Mouse (Mus musculus): ENCODE data around the gene Camk1d. TPM values are rescaled to one million over a fixed set of nuclear protein-coding genes. Genes with fewer than 3 reads are reported as not detected.

Camk1d gene
- polyA plus RNA-seq (2016; fragmentation: Nextera tagmentation; extraction: Ambion mirVana), result 1.4 and 1.5 TPM in 2 replicates

- H3K27ac ChIP-seq (replicated peaks), result peak within 1 kb of the TSS; percentile 82
- peak; percentile 83 for DNase-seq (ENCODE audit: low spot score)
- H3K4me1 ChIP-seq, result peaks cover 31% of the 10 kb centered on the region
- H3K4me3 ChIP-seq, result peak within 1 kb of the TSS; percentile 87
- H3K27me3 ChIP-seq (ENCODE audit: low read depth, poor library complexity, severe bottlenecking), result peaks cover 58% of the 10 kb centered on the region
- peaks cover 9% of the 10 kb centered on the region for H3K9me3 ChIP-seq (replicated peaks)
- H3K36me3 ChIP-seq, result no peaks in the 10 kb centered on the region
- WGBS, result under 1% methylated on average over 73 of the region's 80 CpGs
Measured at GRCm38 (mm10) chr2:5714211-5715053, at the start of gene Camk1d. TSS of gene Camk1d (minus strand) at chr2:5714515.

GRCm38 (mm10) chr2:5762031-5762430 lies 47.7 kb upstream of the Camk1d start:
- no peak overlapping the region for H3K4me3 ChIP-seq
- H3K9me3 ChIP-seq (replicated peaks), result no peaks in the 10 kb centered on the region
- 96% methylated on average over 3 of the region's 3 CpGs for WGBS
- H3K4me1 ChIP-seq, result no peaks in the 10 kb centered on the region
- no peaks in the 10 kb centered on the region for H3K36me3 ChIP-seq
- no peaks in the 10 kb centered on the region for H3K27me3 ChIP-seq (ENCODE audit: low read depth, poor library complexity, severe bottlenecking)
- no peak for DNase-seq (ENCODE audit: low spot score)
- no peak overlapping the region for H3K27ac ChIP-seq (replicated peaks)

GRCm38 (mm10) chr2:5760479-5761008 lies 46.2 kb upstream of the Camk1d start:
- no peaks in the 10 kb centered on the region for H3K4me1 ChIP-seq
- WGBS, result 91% methylated on average over 8 of the region's 8 CpGs

GRCm38 (mm10) chr2:5758569-5758968 lies 44.3 kb upstream of the Camk1d start:
- H3K9me3 ChIP-seq (replicated peaks), result no peaks in the 10 kb centered on the region
- no peak overlapping the region for H3K4me3 ChIP-seq
- no peaks in the 10 kb centered on the region for H3K4me1 ChIP-seq
- no peaks in the 10 kb centered on the region for H3K27me3 ChIP-seq (ENCODE audit: low read depth, poor library complexity, severe bottlenecking)
- WGBS, result 85% methylated on average over 2 of the region's 2 CpGs
- H3K27ac ChIP-seq (replicated peaks), result no peak overlapping the region
- DNase-seq (ENCODE audit: low spot score), result no peak
- H3K36me3 ChIP-seq, result no peaks in the 10 kb centered on the region

More at GRCm38 (mm10) chr2:5760479-5761008, 46.2 kb upstream of the Camk1d start:
- H3K27me3 ChIP-seq (ENCODE audit: low read depth, poor library complexity, severe bottlenecking), result no peaks in the 10 kb centered on the region
- H3K27ac ChIP-seq (replicated peaks), result no peak overlapping the region
- H3K9me3 ChIP-seq (replicated peaks), result no peaks in the 10 kb centered on the region
- H3K36me3 ChIP-seq, result no peaks in the 10 kb centered on the region
- DNase-seq (ENCODE audit: low spot score), result no peak
- no peak overlapping the region for H3K4me3 ChIP-seq

- H3K36me3 ChIP-seq, result no peaks in the 10 kb centered on the region
- WGBS, result 91% methylated on average over 3 of the region's 3 CpGs
Measured at GRCm38 (mm10) chr2:5750872-5751271, 36.6 kb upstream of the Camk1d start.

GRCm38 (mm10) chr2:5749210-5749609 lies 34.9 kb upstream of the Camk1d start:
- Histone ChIP-seq H3K4me1 (no peaks in the 10 kb centered on the region), H3K27me3 (ENCODE audit: low read depth, poor library complexity, severe bottlenecking) (no peaks in the 10 kb centered on the region), H3K4me3 (no peak overlapping the region), H3K27ac (replicated peaks) (no peak overlapping the region), H3K36me3 (no peaks in the 10 kb centered on the region), H3K9me3 (replicated peaks) (no peaks in the 10 kb centered on the region)
- 84% methylated on average over 6 of the region's 6 CpGs for WGBS
- no peak for DNase-seq (ENCODE audit: low spot score)

More at GRCm38 (mm10) chr2:5750872-5751271, 36.6 kb upstream of the Camk1d start:
- H3K27ac ChIP-seq (replicated peaks), result no peak overlapping the region
- H3K4me1 ChIP-seq, result no peaks in the 10 kb centered on the region
- no peaks in the 10 kb centered on the region for H3K9me3 ChIP-seq (replicated peaks)
- no peak for DNase-seq (ENCODE audit: low spot score)
- no peak overlapping the region for H3K4me3 ChIP-seq
- H3K27me3 ChIP-seq (ENCODE audit: low read depth, poor library complexity, severe bottlenecking), result no peaks in the 10 kb centered on the region

GRCm38 (mm10) chr2:5747545-5748043 lies 33.3 kb upstream of the Camk1d start:
- Histone ChIP-seq H3K36me3 (no peaks in the 10 kb centered on the region), H3K4me1 (no peaks in the 10 kb centered on the region), H3K4me3 (no peak overlapping the region), H3K27me3 (ENCODE audit: low read depth, poor library complexity, severe bottlenecking) (no peaks in the 10 kb centered on the region), H3K27ac (replicated peaks) (no peak overlapping the region), H3K9me3 (replicated peaks) (no peaks in the 10 kb centered on the region)
- WGBS, result 85% methylated on average over 5 of the region's 5 CpGs
- no peak for DNase-seq (ENCODE audit: low spot score)

GRCm38 (mm10) chr2:5746529-5746928 lies 32.2 kb upstream of the Camk1d start:
- Histone ChIP-seq H3K27me3 (ENCODE audit: low read depth, poor library complexity, severe bottlenecking) (no peaks in the 10 kb centered on the region), H3K4me1 (no peaks in the 10 kb centered on the region), H3K4me3 (no peak overlapping the region), H3K9me3 (replicated peaks) (no peaks in the 10 kb centered on the region), H3K36me3 (no peaks in the 10 kb centered on the region), H3K27ac (replicated peaks) (no peak overlapping the region)
- no peak for DNase-seq (ENCODE audit: low spot score)
- 87% methylated on average over 12 of the region's 12 CpGs for WGBS

GRCm38 (mm10) chr2:5743886-5744285 lies 29.6 kb upstream of the Camk1d start:
- WGBS, result 85% methylated on average over 8 of the region's 8 CpGs
- no peak for DNase-seq (ENCODE audit: low spot score)
- H3K27me3 ChIP-seq (ENCODE audit: low read depth, poor library complexity, severe bottlenecking), result no peaks in the 10 kb centered on the region
- no peak overlapping the region for H3K4me3 ChIP-seq
- H3K4me1 ChIP-seq, result no peaks in the 10 kb centered on the region
- no peaks in the 10 kb centered on the region for H3K9me3 ChIP-seq (replicated peaks)
- H3K36me3 ChIP-seq, result no peaks in the 10 kb centered on the region
- H3K27ac ChIP-seq (replicated peaks), result no peak overlapping the region

- no peaks in the 10 kb centered on the region for H3K9me3 ChIP-seq (replicated peaks)
- H3K27me3 ChIP-seq (ENCODE audit: low read depth, poor library complexity, severe bottlenecking), result no peaks in the 10 kb centered on the region
- H3K4me1 ChIP-seq, result 0 out of 2 replicates have a peak, but pooled peaks cover 3% of the 10 kb centered on the region
- DNase-seq (ENCODE audit: low spot score), result no peak
- no peak overlapping the region for H3K4me3 ChIP-seq
- H3K36me3 ChIP-seq, result no peaks in the 10 kb centered on the region
- H3K27ac ChIP-seq (replicated peaks), result no peak overlapping the region
- WGBS, result 89% methylated on average over 1 of the region's 1 CpGs
Measured at GRCm38 (mm10) chr2:5740913-5741312, 26.6 kb upstream of the Camk1d start.

- no peaks in the 10 kb centered on the region for H3K27me3 ChIP-seq (ENCODE audit: low read depth, poor library complexity, severe bottlenecking)
- WGBS, result 31% methylated on average over 2 of the region's 2 CpGs
- H3K36me3 ChIP-seq, result no peaks in the 10 kb centered on the region
- H3K9me3 ChIP-seq (replicated peaks), result no peaks in the 10 kb centered on the region
- H3K27ac ChIP-seq (replicated peaks), result no peak overlapping the region
- H3K4me1 ChIP-seq, result peaks cover 3% of the 10 kb centered on the region; the same call in 1 of the 2 replicates
- no peak overlapping the region for H3K4me3 ChIP-seq
- no peak for DNase-seq (ENCODE audit: low spot score)
Measured at GRCm38 (mm10) chr2:5735881-5736280, 21.6 kb upstream of the Camk1d start.

GRCm38 (mm10) chr2:5733300-5734085 lies 19.2 kb upstream of the Camk1d start:
- no peak overlapping the region for H3K27ac ChIP-seq (replicated peaks)
- no peaks in the 10 kb centered on the region for H3K36me3 ChIP-seq
- no peak overlapping the region for H3K4me3 ChIP-seq
- peaks cover 12% of the 10 kb centered on the region for H3K4me1 ChIP-seq
- no peaks in the 10 kb centered on the region for H3K27me3 ChIP-seq (ENCODE audit: low read depth, poor library complexity, severe bottlenecking)
- DNase-seq (ENCODE audit: low spot score), result no peak
- 88% methylated on average over 3 of the region's 3 CpGs for WGBS
- no peaks in the 10 kb centered on the region for H3K9me3 ChIP-seq (replicated peaks)

Data from midbrain, embryonic 10.5 days (tissue).